Mouse (Mus musculus) fibroblast of lung, adult 2 months (primary cell): Measurements from ENCODE around the gene Akt3.
A peak's percentile ranks its signal among the peaks of the same experiment; 100 is the strongest.

Source experiments
- DNase-seq: peaks from one replicate; pipeline ENCODE4 v3.0.0-alpha.2; 2011; ENCODE audit warnings: low read depth

Gene Akt3

DNA sequence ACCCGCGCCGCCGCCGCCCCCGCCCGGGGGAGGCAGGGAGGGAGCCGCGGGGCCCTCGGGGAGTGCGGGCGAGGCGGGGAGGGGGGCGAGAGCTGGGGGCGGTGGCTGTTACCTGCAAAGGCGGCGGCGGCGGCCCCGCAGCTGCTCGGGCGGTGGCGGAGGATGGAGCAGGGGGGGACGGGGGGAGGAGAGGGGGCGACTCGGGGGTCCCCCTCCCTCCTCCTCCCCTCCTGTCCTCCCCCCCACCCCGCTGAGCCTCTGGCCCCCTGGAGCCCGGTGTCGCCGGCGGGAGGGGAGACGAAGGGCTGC is at the start of gene Akt3:
Gene Akt3, minus strand, starts transcription at position 170 of the 309 bp plus-strand sequence.
- no peak for DNase-seq

DNA sequence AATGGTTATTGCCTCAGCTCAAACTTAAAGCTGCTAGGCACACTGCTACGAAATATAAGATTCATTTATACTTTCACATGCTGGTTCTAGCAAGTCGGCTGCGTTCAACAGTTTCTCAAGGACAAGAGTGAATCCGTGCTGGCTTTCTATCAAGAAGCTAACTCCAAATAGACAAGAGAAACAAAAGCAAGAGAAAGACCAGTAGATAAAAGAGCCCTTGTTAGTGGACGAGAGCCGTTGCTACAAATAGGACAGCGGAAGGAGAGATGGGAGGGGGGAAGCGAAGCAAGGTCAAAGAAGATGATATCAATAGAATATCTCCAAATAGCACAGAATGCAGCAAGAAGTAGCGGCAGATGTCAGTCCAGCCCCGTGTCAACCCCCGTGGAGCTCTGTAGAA is 49.5 kb upstream of the Akt3 start:
- no peak for DNase-seq

DNA sequence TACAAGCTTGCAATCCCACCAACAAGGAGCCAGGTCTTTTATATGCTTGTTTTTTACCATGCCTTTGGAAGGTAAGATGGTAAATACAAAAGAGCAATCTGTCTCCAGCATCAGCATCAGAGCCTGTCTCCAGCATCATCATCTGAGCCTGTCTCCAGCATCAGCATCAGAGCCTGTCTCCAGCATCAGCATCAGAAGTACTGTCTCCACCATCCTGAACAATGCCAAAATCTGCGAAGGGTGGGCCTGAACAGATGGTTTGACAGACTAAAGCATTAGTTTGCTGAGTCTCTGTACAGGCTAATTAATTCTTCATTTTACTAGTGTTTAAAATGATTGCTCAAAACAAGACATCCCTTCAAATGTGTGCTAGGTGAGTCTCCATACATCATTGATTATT is 40.2 kb upstream of the Akt3 start:
- no peak for DNase-seq

DNA sequence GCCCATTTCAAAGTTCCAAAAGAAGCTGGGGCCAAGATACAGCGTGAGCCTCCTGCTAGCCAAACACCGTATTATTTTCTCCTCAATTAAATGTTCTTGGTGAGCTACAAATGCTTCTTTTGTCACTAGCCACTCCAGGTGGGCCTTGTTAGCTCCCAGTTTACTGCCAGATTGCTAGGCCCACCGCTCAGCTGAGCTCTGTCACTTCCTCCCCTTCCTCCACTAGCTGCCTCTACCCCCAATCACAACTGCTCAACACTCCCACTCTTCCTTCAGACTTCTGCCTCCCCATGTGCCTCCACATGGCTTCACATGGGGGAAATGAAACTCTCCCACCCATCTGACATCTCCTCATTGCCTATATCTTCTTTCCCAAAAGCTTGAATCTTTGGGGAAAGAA is 28.8 kb upstream of the Akt3 start:
- DNase-seq, result no peak

DNA sequence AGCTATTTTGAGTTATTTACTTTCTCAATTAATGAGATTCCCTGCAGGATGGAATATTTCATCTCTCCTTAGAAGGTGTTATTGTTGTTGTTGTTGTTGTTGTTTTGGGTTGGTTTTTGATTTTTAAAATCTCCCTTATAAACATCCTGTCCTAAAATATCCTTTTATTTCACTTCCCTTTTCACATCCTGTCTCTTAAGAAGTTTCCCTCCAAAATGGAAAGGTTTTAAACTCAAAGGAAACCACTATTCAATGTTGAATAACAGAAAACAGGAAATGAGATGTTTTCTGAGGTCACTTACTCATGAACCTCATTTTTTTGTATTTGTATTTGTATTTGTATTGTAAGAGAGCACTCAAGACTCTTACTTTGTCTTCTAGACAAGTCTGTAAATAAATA is 23.9 kb upstream of the Akt3 start:
- DNase-seq, result no peak

DNA sequence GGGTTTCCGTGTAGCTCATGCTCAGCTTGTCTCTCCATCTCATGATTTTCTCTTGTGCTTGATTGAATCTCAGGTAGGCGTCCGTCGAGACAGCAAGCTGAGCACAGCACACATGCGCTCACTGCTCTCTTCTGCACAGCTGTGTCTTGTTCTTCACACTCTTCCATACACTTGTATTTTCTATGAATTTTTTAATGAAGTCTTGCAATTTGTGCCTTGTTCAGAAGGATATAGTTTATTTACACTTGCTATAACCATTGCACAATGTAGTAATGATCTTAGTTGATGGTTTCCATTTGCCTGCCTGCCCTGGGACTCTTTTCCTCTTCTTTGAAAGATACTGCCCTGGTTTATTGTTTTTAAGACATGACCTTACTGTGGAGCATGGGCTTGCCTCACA is 19.4 kb upstream of the Akt3 start:
- DNase-seq, result no peak

DNA sequence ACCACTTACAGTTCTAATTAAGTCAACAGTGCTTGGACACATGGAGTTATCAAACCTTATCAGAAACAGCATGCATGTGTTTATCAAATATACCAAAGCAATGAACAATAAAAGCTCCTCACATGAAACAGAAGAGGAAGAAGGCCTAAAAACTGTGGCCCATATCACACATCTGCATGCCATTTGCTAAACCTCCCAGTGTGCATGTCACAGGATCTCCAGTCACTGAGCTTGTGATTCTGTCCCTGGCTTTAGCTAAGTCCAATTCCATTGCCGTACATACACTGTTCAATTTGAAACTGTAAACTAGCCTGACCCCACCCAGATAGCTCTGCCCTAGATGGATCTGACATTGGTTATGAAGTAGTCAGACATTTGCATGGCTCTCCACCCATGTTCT is 9.6 kb upstream of the Akt3 start:
- no peak for DNase-seq

DNA sequence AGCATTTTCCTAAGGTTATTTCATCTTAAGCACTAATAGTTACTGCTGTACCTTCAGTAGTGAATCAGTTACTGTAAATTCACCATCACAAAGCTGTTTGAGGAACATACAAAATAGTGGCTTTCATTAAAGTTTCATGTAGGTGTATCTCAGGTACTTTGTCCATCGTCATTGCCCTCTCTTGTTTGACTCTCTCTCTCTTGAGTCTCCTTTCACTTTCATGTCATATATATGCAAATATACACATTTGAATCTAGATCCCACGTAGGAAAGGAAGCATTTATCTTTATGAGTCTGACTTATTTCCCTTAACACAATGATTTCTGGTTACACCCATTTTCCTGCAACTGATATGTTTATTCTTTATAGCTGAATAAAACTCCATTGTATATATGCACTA is 4.9 kb upstream of the Akt3 start:
- no peak for DNase-seq

DNA sequence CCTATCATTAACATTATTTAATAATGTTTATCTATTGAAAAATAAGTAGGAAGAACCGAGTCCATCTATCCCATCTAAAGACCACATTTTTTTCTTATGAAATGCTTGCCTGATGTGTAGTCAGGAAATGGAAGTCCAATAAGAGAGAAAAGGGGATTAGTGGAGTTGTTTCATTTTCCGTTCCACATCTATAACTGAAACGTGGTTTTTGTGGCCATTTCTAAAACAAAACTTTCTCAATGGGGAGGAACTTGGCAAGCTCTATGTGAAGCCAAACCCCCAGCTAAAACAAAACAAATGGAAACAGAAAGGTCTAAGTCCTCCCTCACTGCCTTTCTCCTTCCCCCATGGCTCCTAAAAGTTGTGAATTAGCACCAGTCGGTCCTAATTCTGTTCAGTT is 2.8 kb upstream of the Akt3 start:
- DNase-seq, result no peak

DNA sequence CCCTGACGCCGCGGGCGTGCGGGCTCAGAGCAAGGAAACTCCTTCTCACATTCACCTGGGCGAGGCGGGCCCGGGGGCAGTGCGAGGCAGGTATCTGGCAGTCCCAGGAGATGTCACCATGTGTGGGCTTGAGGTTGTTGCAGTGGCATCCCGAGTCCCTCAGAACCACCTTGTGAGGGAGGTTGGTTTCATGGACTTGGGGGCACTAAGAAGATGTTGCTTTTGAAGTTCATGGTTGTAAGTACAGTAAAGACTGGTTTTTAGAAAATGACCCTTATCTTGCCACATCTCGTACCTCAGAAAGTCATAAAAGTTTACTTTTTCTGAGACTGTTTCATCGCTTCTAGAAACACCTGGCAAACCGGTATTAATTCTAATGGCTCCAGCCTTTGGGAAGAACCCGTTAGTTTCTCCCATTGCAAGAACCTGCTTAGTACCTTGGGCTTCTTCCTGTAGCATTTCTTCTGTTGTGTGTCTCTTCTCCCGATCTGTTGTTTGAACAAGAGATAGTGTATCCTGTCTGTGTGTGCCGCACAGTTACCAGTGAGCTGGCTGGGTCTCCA is 1.1 kb upstream of the Akt3 start:
- no peak for DNase-seq

DNA sequence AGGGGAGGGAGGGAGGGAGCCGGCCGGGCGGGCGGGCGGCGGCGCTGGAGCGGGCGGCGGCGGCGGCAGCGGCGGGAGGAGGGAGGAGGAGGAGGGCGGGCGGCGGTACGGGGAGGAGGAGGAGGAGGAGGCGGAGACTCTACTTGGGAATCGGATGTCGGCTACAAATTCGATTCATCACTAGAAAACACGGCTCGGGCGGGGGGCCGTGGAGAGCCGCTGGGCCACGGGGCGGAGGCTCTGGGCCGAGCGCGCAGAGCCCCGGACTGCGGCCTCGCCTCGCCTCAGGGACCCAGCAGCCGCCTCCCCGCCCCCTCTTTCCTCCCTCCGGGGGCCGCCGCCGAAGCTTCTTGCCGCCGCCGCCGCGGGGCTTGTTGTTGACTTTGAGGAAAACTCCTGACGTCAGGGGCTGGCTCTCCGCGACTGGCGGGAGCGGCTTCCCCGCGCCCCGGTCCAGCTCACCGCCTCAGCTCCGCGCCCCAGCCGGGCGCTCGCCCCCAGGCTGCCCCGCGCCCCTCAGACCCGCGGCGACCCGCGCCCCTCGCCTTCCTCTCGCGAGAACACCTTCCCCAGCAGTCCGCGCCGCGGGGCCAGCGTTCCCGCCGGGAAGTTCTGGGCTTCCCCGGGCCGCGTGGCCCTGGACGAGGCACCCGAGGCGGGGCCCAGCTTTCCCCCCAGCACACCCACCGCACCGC is 487 bp upstream of the Akt3 start:
- peak; percentile 37 for DNase-seq

DNA sequence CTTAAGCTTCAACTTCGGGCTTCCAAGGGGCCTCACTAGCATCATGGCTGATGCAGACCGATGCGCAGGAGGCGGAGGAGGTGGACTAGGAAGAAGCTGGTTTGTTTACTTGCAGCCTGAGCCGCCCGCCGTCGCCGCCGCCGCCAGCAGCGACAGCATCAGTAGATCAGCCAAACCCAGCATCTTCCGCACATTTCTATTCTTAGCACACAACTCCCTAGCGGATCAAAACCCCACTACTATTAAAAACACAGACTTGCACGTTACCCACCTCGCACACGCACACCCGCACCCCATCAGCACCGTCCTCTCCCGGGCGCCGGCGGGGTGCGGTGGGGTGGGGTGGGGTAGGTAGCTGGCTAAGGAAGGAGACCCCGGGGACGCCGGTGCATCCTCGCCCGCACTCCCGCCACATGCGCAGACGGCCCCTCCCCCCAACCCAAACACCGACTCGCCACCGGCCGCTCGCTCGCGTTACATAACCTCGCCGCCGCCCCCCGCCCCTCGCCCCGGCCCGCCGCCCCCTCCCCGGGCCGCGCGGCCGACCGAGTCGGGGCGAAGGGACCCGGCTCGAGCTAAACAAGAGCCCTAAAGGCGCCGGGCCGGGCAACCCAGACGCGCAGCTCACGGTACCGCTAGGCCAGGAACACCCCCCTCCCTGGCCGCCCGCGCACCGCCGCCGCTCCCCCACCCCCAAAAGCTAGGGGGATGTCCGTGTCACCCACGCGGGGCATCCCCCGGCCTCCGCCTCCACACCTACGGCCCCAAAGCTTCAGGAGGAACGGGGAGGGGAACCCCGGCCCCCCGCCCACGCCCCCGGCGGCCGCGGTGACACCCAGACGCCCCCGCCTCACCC is 597 bp downstream of the Akt3 start:
- DNase-seq, result peak; percentile 21

DNA sequence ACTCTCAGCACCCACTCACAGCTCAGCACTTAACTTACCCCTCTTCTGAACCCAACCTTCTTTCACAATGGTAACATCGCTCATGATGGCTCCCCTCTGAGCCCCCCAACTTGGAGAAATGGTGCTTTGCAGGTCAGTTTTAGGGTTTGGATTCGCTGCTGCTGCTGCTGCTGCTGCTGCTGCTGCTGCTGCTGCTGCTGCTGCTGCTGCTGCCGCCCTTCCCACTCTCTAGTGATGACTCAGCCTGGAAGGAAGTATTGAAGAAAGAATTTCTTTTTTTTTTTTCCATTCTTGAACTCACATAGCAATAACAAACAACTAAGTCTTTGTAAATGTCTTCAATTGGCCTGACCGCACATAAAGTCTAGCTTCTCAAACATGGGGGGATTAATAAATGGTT is 9.4 kb downstream of the Akt3 start:
- peak; percentile 22 for DNase-seq

DNA sequence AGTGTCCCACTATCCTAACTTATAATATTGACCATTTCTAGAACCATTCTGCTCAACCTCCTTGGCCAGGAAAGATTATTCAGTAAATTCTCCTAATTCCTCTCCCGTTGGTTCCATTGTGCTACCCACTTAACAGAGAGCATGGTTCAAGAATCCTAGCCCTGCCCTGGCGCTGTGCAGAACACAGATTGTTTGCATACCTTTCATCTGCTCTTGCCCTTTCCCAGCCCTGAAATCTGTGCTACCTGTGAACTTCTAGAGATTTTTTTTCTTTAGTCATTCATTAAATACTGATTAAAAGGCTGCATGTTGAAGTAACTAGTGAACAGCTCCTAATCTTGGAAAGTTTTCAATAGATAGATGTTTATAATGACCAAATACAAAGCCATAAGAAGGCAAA is 19.6 kb downstream of the Akt3 start:
- no peak for DNase-seq

DNA sequence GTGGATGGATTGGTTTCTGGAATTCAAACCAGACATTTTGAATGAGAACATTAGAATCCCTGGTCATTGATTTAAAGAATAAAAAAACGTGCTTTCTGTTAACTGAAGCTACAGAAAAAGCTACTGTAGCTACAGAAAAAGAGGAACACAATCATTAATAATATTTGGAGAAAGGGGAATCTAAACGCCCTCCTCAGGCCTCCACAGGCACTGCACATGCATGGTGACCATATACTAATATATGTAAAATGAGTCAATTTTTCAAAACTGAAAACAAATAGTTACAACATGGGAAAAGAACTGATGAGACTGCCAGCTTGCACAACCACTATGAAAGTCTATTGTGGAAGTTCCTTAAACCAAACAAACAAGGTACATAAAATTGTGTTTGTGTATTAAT is 21.3 kb downstream of the Akt3 start:
- DNase-seq, result no peak

DNA sequence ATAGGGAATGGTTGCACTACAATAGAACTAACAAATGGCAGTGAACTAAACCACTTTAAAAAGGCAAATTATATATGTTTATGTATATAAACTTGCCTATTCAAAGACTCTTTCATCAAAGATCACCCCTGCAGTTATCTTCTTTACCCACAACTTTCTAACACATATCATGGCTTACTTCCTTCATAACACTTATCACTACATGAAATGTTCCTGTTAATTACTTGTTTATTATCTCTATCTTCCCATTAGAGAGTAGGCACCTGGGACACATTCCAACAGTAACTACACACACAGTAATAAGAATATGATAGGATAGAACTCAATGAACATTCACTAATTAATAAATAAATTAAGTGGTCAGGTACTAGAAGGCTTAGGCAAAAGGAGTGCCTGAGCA is 21.8 kb downstream of the Akt3 start:
- DNase-seq, result no peak

DNA sequence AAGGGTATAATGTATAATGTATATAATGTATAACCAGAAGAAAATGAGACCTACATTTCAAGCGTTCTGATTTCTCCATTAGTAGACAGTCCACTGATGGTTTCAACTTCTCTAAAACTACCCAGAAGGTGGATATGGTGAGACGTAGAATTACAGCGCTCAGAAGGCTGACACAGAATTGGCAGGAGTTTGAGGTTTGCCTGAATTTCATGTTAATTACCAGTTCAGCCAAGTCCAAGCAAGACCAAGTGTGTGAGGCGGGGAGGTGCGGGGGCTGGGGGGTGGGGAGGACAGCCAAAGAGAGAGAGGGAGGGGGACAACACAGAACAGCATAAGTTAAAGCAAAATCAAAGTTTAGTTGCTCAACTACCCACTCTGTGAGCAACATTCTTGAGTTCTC is 23.5 kb downstream of the Akt3 start:
- DNase-seq, result no peak

DNA sequence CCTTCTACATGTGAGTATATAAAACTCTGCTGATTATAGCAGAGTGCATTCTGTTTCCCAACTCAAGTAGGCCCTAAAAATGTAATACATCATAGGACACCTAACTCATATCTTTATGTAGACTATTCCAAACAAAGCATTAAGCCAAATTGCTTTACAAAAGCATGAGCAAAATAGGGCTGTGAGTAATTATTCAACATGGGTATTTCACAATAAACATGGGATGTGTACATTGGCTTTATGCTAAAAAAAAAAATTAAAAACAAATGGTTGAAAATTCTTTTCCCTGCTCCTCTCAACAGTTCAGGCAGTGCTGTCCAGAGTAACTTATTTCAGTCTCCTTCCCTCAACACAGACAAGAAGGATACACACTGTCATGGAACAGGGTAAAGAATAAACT is 26.9 kb downstream of the Akt3 start:
- DNase-seq, result no peak

DNA sequence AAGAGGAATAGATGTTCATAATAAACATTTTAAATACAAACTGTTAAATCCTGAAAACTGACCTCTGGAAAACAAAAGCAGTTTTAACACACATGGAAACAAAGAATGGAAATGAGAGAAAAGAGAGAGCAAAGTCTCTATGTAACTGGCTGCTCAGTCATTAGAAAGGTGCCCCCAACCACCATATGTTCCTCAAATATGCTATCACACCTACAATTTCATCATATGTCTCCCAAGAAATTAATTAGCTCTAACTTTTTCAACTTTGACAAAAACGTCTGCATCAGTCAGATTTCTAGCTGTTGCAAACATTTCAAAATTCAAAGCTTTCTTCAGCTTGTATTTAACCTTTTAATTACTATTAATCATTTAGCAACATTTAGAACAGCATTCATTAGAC is 59.0 kb downstream of the Akt3 start:
- DNase-seq, result no peak

DNA sequence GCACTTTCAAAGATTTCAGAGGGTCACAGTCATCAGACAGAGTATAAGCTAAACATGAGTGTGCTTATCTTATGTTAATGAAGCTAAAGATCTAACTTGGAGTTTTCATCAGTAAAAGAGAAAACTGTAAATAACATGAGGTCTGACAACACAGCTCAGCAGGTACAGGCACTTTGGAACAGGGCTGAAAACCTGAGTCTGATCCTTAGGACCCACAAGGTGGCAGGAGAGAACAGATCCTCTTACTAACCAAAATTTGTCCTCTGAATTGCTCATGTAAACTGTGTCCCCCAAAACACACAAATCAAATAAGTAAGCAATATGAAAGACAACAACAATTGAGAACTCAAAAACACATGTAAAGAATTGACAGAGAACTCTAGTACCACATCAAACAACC is 62.8 kb downstream of the Akt3 start:
- no peak for DNase-seq

DNA sequence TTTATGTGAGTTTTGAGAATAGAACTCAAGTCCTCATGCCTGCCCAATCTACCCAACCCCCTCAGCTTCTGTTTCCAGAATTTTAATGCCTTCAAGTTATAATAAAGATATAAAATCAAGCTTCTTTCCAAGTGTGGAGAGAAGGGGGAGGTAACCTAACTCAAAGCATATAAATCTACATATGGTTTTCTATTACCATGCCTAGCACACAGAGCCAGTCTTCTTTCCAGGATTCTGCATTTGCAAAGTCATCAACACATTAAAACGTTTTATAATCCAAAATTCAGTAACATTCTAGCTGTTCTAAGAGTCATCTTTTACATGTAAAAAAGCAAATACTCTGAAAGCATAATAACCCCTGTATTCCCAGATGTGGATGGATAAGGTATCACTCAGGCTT is 63.7 kb downstream of the Akt3 start:
- no peak for DNase-seq

DNA sequence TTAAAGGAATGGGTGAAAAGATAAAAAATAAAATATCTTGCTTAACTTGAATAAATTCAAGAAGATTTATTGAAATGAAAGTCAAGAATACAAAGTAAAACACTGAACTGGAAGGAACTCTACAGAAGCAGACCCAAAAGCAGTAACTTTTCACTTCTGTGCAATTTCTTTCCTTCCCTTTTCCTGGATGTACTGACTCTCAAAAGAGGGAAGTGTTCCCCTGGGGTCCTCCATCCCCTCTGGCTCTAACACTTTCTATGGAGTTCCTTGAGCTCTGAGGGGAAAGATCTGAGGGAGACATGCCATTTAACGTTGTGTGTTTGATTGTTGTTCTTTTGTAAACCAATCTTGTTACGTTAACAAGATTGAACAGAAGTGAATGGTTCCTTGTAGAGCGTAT is 66.4 kb downstream of the Akt3 start:
- DNase-seq, result no peak

DNA sequence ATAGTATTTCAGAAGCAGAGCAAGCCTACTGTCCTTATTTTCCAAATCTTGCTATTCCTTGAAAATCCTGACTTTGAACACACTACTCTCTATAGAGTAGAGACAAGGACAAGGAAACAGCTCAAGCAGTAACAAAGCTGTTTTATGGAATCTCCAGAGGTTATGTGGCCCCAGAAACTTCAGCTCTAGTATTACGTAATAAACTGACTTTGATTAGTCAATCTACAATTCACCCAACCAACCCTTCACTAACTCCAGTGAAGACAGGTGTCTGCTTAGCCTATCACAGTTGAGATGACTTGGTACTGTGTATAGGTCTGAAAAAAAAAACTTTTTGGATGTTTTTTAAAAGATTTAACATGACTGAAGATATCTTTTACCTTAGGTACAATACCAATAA is 67.6 kb downstream of the Akt3 start:
- no peak for DNase-seq

DNA sequence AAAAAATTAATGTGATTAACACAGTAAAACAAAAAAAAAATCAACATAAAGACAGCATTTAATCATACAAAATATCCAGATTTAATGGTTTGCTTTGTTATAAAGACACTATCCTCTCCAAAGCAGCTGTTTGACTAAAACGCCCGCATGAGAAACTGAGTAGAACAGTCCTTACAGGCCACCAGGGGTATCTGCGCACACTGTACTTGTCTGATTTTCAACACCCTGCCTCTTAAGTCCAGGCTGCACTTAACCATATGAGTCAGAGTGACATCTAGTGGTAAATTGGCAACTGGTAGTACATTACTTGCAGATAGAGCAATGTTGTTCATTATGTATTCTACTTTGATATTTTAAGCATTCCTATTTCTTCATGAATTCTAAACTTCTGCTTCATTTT is 69.3 kb downstream of the Akt3 start:
- peak; percentile 43 for DNase-seq
